Mouse (Mus musculus): ENCODE data around the gene Pigyl. TPM values are rescaled to one million over a fixed set of nuclear protein-coding genes. Genes with fewer than 3 reads are reported as not detected.

Pigyl gene
- polyA plus RNA-seq, 1 experiment from 2014 or later, result 34.9 TPM

DNA sequence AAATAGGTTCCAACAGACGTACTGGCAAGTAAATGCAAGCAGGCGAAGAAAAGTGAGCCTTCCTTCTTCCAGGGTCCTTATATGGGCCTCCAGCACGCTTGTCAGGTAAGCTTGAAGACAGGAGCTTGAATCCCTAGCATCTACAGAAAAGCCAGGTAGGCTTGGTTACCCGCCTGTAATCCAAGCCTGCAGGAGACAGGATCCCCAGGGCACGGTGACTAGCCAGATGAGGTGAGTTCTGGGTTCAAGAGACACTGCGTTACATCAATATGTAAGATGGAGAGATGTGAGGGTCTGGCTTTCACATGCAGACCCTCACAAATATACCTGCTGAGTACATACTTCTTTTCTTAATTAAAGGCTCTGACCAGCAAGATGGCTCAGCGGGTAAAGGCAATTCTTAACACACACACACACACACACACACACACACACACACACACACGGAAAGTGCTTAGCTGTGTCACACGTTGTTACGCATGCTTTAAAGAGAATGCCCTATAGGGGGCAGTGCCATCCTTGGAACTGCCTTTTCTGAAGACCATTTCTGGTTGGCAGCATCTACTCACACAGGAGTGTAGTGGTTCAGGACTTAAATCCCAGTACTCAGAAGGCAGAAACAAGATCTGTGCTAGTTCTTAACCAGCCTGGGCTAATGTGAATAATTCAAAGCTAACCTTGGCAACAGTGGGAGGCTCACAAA, 38.7 kb upstream of the Pigyl start:
- ATAC-seq (peak; percentile 18; the same call in 1 of the 2 replicates), DNase-seq (peak; percentile 78)
- Histone ChIP-seq H3K27me3 (ENCODE audit: insufficient read depth, low read length) (no peaks in the 10 kb centered on the region), H3K9me3 (ENCODE audit: low read length) (no peaks in the 10 kb centered on the region), H3K4me1 (ENCODE audit: insufficient read depth) (peaks cover 55% of the 10 kb centered on the region), H3K4me3 (ENCODE audit: low read depth, low read length) (peak overlapping the region; percentile 86), H3K36me3 (replicated peaks; ENCODE audit: insufficient read depth, low read length) (peaks cover 17% of the 10 kb centered on the region), H3K4me2 (ENCODE audit: low read depth, low read length) (peak overlapping the region; percentile 97), H3K9ac (replicated peaks) (no peak overlapping the region), H3K27ac (ENCODE audit: low read depth) (peak overlapping the region; percentile 68)
- no peak for TF ChIP-seq EP300 (IDR thresholded peaks at IDR 0.05; ENCODE audit: low read depth)
- peak; percentile 93 for TF ChIP-seq CTCF (IDR thresholded peaks at IDR 0.05; ENCODE audit: low read depth)
- WGBS (ENCODE audit: insufficient replicate concordance), result 36% methylated on average over 10 of the region's 10 CpGs

DNA sequence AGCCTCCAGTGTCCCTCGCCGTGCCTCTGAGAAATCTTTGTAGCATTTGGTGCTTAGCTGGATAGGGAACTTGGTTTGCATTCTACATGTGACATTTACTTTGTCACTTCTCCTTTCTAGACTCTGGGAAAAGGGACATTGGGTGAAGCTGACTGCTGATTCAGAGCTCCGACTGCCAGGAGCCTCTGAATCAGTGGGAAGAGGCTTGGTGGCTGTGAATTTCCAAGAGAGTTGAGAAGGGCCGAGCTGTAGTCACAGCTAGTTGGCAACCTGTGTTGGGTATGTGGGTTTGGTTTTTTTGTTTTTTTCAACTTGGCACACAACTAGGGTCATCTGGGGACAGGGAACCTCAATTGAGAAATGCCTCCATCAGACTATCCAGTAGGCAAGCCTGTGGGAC, 37.1 kb upstream of the Pigyl start:
- Histone ChIP-seq H3K36me3 (replicated peaks; ENCODE audit: insufficient read depth, low read length) (0 out of 2 replicates have a peak, but pooled peaks cover 2% of the 10 kb centered on the region), H3K9me3 (ENCODE audit: low read length) (no peaks in the 10 kb centered on the region), H3K27ac (ENCODE audit: low read depth) (peak overlapping the region; percentile 19), H3K4me3 (ENCODE audit: low read depth, low read length) (no peak overlapping the region), H3K27me3 (ENCODE audit: insufficient read depth, low read length) (no peaks in the 10 kb centered on the region), H3K9ac (replicated peaks) (no peak overlapping the region), H3K4me2 (ENCODE audit: low read depth, low read length) (no peak overlapping the region), H3K4me1 (ENCODE audit: insufficient read depth) (peaks cover 63% of the 10 kb centered on the region)
- DNase-seq, result no peak
- TF ChIP-seq CTCF (IDR thresholded peaks at IDR 0.05; ENCODE audit: low read depth) (no peak), EP300 (IDR thresholded peaks at IDR 0.05; ENCODE audit: low read depth) (no peak)
- WGBS (ENCODE audit: insufficient replicate concordance), result 71% methylated on average over 4 of the region's 4 CpGs
- ATAC-seq, result no peak

DNA sequence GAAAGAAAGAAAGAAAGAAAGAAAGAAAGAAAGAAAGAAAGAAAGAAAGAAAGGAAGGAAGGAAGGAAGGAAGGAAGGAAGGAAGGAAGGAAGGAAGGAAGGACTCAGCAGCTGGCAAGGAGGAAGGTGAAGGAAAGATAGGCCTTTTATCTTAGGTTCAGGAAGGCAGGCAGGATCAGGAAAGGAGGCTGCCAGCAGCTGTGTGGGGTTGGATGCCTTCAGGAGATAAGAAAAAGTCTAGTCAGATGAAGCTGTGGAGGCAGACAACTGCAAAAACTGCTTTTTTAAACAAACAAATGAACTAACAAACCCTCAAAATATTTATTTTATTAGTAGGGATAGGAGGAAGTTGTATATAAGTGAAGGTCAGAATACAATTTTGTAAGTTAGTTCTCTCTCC, 35.1 kb upstream of the Pigyl start:
- Histone ChIP-seq H3K36me3 (replicated peaks; ENCODE audit: insufficient read depth, low read length) (peaks cover 2% of the 10 kb centered on the region), H3K4me2 (ENCODE audit: low read depth, low read length) (no peak overlapping the region; the same call in 1 of the 2 replicates), H3K4me1 (ENCODE audit: insufficient read depth) (peaks cover 53% of the 10 kb centered on the region), H3K4me3 (ENCODE audit: low read depth, low read length) (no peak overlapping the region), H3K27me3 (ENCODE audit: insufficient read depth, low read length) (no peaks in the 10 kb centered on the region), H3K27ac (ENCODE audit: low read depth) (peak overlapping the region; percentile 91), H3K9me3 (ENCODE audit: low read length) (no peaks in the 10 kb centered on the region), H3K9ac (replicated peaks) (no peak overlapping the region)
- DNase-seq (no peak), ATAC-seq (peak; percentile 14; the same call in 1 of the 2 replicates)
- TF ChIP-seq CTCF (IDR thresholded peaks at IDR 0.05; ENCODE audit: low read depth) (no peak), EP300 (IDR thresholded peaks at IDR 0.05; ENCODE audit: low read depth) (peak; percentile 93)

DNA sequence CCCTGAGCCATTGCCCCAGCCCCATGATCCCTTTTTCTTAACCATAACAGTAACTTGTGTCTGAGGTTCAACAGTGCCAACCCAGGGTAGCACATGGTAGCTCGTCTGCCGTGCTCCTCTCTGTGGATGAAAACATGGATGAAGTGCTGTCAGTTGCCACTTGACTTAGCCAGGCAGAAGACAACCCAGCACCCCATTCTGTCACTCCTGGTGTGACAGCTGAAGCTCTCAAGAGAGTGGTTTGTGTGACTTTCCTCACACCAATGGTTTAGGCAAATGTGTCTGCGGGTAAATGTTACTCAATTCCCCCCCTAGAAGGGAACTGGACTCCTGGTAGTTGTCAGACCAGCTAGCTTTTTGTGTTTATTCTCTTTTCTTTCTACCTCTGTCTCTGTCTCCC, 34.6 kb upstream of the Pigyl start:
- no peaks in the 10 kb centered on the region for H3K27me3 ChIP-seq (ENCODE audit: insufficient read depth, low read length)
- DNase-seq (no peak), ATAC-seq (no peak)
- no peaks in the 10 kb centered on the region for H3K9me3 ChIP-seq (ENCODE audit: low read length)
- WGBS (ENCODE audit: insufficient replicate concordance), result 66% methylated on average over 3 of the region's 3 CpGs
- peaks cover 53% of the 10 kb centered on the region for H3K4me1 ChIP-seq (ENCODE audit: insufficient read depth)
- no peak overlapping the region for H3K9ac ChIP-seq (replicated peaks)
- peak overlapping the region; percentile 91 for H3K27ac ChIP-seq (ENCODE audit: low read depth)
- 0 out of 2 replicates have a peak overlapping the region, but pooled peaks have one; percentile 35 for H3K4me2 ChIP-seq (ENCODE audit: low read depth, low read length)
- no peak overlapping the region for H3K4me3 ChIP-seq (ENCODE audit: low read depth, low read length)
- H3K36me3 ChIP-seq (replicated peaks; ENCODE audit: insufficient read depth, low read length), result peaks cover 6% of the 10 kb centered on the region
- no peak for TF ChIP-seq CTCF (IDR thresholded peaks at IDR 0.05; ENCODE audit: low read depth)
- no peak for TF ChIP-seq EP300 (IDR thresholded peaks at IDR 0.05; ENCODE audit: low read depth)

DNA sequence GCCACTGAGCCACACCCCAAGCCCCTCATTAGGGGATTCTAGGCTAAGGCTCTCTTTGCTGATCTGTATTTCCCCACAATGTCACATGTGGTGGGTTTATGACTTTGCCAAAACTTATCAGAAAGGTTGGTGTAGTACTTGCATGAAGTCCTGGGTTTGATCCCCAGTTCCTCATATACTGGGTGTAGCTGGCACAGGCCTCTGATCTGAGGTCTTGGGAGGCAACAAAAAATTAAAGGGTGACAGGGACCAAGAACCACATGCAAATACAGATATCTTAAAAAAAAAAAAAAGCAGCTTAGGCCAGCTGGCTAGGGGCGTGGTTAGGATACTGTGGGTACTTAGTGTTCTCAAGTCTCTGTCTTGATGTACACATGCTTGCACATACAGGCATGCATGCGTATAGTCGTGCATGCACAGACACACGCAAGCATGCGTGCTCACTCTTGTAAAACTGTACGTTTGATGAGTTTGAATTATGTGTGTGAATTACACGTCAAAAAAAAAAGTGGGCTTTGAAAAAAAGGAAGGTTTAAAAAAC, 33.5 kb upstream of the Pigyl start:
- H3K4me3 ChIP-seq (ENCODE audit: low read depth, low read length), result no peak overlapping the region
- ATAC-seq, result peak; percentile 54
- H3K9ac ChIP-seq (replicated peaks), result no peak overlapping the region; the same call in 1 of the 2 replicates
- H3K27ac ChIP-seq (ENCODE audit: low read depth), result peak overlapping the region; percentile 91
- peaks cover 45% of the 10 kb centered on the region for H3K4me1 ChIP-seq (ENCODE audit: insufficient read depth)
- no peak overlapping the region for H3K4me2 ChIP-seq (ENCODE audit: low read depth, low read length)
- no peak for TF ChIP-seq CTCF (IDR thresholded peaks at IDR 0.05; ENCODE audit: low read depth)
- peak; percentile 85 for TF ChIP-seq EP300 (IDR thresholded peaks at IDR 0.05; ENCODE audit: low read depth)
- H3K9me3 ChIP-seq (ENCODE audit: low read length), result no peaks in the 10 kb centered on the region
- WGBS (ENCODE audit: insufficient replicate concordance), result 59% methylated on average over 7 of the region's 7 CpGs
- peak; percentile 42 for DNase-seq
- H3K36me3 ChIP-seq (replicated peaks; ENCODE audit: insufficient read depth, low read length), result peaks cover 15% of the 10 kb centered on the region
- no peaks in the 10 kb centered on the region for H3K27me3 ChIP-seq (ENCODE audit: insufficient read depth, low read length)

DNA sequence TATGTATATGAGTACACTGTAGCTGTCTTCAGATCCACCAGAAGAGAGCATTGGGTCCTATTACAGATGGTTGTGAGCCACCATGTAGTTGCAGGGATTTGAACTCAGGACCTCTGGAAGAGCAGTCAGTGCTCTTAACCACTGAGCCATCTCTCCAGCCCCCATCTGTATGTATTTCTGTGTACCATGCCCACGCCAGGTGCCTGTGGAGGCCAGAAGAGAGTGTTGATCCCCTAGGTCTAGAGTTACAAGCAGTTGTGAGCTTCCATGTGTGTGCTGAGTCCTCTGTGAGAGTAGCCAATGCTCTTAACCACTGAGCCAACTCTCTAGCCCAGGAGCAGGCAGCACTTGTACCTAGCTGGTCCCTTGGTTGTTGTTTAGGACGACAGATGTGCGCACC, 32.5 kb upstream of the Pigyl start:
- Histone ChIP-seq H3K9ac (replicated peaks) (no peak overlapping the region), H3K36me3 (replicated peaks; ENCODE audit: insufficient read depth, low read length) (peaks cover 23% of the 10 kb centered on the region), H3K9me3 (ENCODE audit: low read length) (no peaks in the 10 kb centered on the region), H3K27me3 (ENCODE audit: insufficient read depth, low read length) (no peaks in the 10 kb centered on the region), H3K4me2 (ENCODE audit: low read depth, low read length) (no peak overlapping the region), H3K27ac (ENCODE audit: low read depth) (peak overlapping the region; percentile 91), H3K4me1 (ENCODE audit: insufficient read depth) (peaks cover 40% of the 10 kb centered on the region), H3K4me3 (ENCODE audit: low read depth, low read length) (no peak overlapping the region)
- ATAC-seq (no peak), DNase-seq (no peak)
- WGBS (ENCODE audit: insufficient replicate concordance), result 82% methylated on average over 3 of the region's 3 CpGs
- TF ChIP-seq EP300 (IDR thresholded peaks at IDR 0.05; ENCODE audit: low read depth) (no peak), CTCF (IDR thresholded peaks at IDR 0.05; ENCODE audit: low read depth) (no peak)

All from liver, postnatal 0 days (tissue).